Mouse (Mus musculus) cerebellum, adult 9-11 months (tissue): ENCODE results near the gene Slc12a5.

Experiments
- DNase-seq: peaks from one replicate; pipeline ENCODE4 v3.0.0; 2022

The Slc12a5 gene

DNA sequence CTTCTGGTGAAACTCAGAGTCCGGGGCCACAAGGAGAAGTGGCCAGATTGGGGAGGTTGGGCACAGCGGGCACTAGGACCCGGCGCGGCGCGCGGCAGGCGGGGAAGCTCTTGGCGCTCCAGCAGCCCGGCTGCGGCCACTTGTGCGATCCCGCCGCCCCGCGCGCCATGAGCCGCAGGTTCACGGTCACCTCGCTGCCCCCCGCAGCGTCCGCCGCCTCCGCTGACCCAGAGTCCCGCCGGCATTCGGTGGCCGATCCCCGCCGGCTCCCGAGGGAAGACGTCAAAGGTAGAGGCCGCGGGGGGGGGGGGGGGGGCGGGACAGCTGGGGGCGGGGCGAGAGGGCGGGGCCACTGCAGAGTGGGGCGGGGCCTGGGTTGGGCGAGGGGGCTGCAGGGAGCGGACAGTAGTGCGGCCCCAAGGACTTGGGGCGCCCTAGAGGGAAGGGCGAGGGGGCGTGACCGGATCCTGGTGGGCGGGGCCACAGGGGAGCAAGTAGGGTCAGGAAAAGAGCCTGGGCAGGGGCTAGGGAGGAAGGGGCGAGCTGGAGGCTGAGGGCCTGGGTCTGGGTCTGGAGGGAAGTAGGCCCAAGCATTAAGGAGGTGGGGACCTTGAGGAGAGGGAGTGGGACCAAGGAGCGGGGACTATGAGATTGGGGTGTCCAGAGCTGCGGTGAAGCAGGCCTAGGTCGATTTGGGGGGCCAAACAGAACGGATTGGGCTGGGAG lies at the start of gene Slc12a5:
Gene Slc12a5 (plus strand): TSS at position 87 of the 726 bp plus-strand sequence.
- peak; percentile 83 for DNase-seq

DNA sequence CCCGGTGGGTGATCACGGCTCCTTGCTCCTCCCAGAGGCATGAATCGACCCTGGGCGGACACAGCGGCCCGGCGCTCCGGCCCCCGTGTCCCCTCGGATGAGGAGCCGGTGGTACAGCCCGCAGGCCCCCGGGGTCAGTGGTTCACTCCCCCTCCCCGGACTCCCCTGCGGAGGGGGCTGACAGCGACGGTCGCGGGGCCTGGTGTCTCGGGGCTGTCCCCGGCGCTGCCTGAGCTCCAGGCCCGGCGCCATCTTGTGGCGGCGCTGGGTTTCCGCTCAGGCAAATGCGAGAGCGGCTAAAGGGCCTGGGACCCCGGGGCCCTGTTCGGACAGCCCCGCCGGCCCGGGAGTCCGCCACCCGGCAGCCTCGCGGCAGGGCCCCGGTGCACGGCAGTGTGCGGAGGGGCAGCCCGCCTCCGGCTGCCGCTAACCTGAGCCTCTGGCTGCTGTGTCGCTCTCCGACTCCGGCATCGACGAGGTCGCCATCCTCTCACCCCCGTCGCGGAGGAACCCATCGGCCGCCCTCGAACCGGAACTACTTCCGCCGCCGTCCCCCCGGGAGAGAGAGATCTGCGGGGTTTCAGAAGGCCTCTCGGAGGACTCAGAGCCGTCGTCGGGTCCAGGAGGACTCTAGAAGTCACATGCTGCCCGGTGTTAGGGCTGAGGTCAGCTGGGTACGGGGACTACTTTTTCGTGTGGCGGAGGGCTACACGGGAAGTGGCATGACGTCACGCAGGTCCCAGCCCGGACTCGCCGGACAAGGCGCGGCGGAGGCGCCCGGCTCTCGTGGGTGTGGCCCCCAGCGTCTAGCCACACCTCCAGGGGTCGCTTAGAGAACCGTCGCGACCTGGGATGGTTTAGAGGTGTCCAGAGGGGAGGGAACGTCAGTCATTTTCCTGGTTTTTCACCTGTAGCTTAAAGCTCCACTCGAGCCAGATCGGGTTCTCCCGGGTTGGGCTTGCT lies 49.2 kb upstream of the Slc12a5 start, which contains the start of gene Zfp335:
Gene Zfp335 (minus strand): TSS at position 672 of the 963 bp plus-strand sequence.
- DNase-seq: peak; percentile 95

DNA sequence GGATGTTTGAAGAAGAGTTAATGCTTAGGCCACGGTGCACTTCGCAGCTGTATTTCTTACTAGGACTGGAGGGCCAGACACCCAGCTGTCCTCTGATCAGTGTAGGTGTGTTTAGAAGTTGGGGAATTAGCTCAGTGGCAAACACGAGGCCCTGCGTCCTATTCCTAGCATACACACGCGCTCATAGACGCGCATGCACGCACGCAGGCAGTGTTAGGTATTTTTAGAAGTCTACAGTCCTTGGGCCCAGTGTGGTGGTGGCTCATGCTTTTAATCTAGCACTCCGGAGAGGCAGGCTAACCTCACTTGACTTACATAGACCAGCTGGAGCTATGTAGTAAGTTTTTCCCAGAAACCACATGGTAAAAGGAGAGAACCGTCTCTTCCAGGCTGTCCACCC lies 48.5 kb upstream of the Slc12a5 start:
- DNase-seq: no peak

DNA sequence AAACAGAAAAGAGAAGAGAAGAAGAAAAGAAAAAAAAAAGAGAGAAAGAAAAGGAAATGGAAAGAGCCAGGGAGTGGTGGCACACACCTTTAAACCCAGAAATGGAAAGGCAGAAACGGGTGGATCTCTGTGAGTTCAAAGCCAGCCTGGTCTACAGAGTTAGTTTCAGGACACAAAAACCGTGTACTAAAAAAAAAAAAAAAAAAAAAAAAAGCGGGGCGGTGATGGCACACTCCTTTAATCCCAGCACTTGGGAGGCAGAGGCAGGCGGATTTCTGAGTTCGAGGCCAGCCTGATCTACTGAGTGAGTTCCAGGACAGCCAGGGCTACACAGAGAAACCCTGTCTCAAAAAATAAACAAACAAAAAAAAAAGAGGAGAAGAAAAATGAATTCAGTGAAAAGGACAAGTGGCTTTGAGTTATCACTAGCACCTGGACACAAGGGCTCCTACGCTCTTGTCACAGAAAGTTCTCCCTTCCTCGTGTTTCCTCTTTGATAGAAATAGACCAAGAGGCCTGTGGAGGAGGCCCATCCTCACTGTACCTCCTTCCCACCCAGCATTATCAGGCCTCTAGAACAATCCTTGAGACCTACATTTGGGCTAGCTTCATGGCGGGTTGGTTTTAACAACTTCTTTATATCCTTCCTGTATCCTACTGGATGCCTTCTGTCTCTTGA lies 47.7 kb upstream of the Slc12a5 start:
- peak; percentile 16 for DNase-seq

DNA sequence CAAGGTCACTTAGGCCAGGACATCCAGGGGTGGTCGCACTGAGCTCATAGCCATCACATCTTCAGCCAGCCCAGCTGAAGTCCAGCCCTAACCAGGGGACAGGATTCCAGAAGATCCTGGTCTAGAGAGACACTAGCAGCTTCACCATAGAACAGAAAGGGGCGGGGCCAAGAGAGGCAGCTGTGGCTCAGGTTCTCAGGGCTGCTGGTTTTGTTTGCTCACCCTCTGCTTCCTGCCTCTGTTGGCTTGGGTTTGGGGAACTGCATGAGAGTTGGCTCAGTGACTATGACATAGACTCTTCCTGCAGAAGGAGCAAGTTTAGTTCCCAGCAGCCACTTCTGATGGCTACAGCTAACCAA lies 47.2 kb upstream of the Slc12a5 start:
- DNase-seq: peak; percentile 59

DNA sequence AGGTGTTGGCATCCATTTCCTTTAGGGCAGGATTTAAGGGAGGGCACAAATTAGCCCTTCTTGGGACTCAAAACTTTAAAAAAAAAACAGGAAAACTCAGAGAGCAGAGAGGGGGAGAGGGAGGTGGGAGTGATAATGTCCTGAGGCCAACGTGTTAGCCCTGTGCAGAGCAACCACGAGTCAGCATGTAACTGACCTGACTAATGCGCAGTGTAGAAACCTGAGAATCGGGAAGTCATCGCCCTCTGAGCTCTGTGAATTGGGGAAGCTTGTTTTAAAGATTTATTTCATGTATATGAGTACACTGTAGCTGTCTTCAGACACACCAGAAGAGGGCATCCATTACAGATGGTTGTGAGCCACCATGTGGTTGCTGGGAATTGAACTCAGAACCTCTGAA lies 43.8 kb upstream of the Slc12a5 start:
- no peak for DNase-seq

DNA sequence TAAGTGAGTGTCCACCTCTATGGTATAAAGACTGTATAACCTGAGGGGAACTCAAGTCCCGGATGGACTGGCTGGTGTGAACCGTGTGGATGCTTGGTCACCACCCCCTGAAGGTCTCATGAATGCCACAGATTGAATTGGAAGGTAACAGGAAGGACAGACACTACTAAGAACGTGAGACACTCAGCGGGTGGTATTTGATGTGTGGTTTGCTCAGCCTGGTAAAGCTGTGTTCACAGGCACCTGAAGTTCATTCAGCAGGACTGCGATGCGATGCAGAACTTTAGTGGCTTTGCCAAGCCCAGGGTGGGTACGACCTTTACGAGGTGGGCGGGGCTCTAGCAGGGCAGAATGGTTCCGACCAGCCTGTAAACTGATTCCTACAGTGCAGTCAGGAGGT lies 43.2 kb upstream of the Slc12a5 start:
- no peak for DNase-seq

DNA sequence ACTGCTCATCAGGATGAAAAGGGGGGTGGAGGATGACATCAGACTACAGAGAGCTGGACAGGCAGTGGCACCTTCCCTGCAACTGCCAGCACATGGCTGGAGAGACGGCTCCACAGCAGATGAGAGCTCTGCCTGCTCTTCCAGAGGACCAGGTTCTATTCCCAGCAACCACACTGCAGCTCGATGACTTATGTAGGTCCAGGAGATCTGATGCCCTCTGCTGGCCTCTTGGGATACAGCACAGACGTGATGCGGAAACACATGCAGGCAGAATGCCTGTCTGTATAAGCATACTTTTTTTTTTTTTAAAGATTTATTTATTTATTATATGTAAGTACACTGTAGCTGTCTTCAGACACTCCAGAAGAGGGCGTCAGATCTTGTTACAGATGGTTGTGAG lies 42.3 kb upstream of the Slc12a5 start:
- peak; percentile 40 for DNase-seq

DNA sequence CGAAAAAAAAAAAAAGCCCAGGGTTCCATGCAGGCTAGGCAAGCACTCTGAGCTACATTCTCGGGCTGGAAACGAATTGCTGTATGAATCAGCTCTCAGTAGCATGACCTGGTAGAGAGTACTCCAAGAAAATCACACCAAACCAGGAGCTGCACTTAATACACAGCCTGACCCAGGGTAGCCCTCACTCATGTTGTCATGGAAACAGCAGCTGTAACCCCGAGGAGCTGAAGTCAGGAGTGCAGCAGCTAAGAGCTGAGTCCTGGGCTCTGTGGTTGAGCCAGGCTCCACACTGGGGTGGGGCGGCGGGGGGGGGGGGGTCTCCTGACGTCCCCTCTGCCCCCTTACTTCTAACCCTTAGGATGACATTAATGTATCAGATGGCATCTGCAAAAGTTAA lies 38.6 kb upstream of the Slc12a5 start:
- DNase-seq: no peak

DNA sequence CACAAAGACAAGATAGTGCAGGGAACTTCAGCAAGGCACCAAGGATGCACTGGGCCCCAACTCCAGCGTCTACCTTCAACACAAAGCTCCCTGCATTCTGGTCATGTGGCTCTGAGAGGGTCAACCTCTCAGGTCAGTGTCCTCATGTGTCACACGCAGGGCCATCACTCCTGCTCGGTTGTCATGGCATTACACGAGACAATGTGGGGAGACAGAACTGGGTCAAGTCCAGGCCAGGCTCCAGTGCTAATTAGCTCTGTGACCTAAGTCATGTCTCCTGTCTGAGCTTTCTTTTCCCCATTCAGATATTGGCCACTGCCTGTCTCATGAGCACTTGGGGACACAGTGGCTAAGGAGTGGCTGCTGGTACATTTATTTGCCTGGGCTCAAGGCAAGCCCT lies 37.3 kb upstream of the Slc12a5 start:
- no peak for DNase-seq

DNA sequence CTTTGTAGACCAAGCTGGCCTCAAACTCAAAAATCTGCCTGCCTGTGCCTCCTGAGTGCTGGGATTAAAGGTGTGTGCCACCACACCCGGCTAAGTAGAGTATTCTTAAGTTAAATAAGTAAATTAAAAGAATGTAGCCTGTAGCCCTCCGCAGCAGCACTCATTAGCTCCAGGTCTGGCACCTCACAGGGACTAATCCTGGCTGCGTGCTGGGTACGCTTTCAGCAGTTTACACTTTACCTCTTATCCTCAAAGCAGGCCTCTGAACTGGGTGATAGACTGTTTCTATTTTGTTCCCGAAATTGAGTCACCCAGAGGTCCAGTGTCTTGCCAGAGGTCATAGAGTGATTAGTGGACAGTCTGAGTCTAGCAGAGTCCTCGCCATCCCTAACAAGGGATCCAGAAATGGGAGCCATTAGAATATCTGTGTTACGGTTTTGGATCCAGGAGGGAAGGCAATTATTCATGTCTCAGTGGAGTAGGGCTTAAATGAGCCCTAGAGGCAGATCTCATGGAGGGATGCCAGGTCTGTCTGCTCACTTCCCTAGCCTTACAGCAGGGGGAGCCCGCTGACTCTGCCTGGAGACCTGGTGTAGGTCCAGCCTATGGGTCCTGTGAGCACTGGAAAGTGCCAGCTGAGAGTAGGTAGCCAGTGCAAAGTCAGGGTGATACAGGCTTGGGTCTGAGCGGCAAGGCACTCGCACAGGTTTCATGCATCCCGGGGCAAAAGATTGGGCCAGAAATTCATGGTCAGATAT lies 36.3 kb upstream of the Slc12a5 start:
- DNase-seq: peak; percentile 91

DNA sequence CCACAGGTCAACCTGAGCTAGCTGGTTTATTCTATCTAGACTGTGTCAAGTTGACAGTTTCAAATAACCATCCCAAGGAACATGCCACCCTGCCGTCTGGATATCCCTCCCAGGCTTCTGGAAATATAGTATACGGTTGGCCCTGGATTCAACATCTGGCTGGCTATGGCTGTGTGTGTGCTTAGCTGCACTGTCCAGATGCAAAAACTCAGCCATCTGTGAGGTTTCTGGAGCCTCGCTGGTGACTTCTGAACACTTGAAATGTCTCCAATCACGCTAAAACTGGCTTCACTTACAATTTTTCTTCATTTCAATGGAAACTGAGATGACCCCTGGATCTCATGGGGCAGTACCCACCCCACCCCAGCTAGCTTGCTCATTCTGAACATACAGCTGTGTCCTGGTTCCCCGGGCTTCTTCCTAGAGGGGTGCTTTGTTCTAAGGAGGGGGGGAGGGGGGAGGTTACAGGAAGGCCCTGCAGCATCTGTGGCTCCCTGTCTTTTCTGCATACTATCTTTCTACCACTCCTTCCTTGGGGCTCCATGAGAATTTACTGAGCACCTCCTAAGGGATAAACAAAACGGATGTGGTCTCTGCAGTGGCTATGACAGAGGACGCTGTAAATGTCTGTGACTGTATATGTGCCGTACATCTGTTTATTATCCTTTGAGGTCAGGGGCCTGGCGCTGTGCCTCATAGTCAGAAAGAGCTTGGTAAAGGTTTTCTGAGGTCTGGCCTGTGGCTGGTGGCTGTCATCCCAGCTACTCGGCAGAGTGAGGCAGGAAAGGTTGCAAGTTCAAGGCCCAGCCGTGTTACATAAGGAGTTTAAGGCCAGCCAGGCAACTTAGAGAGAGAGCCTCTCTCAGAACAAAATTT lies 29.7 kb upstream of the Slc12a5 start:
- DNase-seq: no peak

DNA sequence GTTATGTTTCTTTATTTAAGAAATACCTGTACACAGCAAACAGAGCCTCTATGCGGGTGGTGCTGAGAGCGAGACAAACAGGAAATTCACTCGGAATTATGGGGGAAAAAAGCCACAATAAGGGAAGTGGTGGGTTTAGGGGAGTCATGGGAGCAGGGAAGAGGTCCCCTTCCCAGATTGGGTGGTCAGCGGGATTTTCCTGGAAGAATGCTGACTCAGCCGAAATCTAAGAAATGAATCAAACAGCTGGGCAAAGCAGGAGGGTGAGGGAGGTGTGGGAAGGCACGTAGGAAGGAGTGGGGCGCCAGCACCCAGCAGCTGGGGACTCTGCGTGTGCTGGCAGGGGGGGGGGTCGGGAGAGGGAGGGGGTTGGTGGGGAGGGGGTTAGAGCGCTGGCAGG lies 27.1 kb upstream of the Slc12a5 start:
- DNase-seq: no peak

DNA sequence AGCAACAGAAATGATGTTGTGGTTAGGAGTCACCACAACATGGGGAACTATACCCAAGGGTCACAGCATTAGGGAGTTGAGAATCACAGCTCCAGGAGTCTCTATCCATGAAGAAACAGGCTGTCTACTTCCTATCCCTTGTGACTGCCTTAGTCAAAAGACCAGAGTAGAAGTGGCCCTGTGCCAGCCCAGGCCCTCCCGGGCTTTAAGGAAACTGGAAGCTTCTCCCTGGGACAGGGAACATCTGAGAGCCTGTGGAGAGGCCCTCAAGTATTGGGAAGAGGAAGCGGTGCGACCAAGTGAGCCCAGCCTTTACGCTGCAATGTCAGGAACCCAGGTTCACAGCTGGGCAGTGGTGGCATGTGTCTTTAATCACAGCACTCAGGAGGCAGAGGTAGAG lies 24.6 kb upstream of the Slc12a5 start:
- DNase-seq: peak; percentile 24

DNA sequence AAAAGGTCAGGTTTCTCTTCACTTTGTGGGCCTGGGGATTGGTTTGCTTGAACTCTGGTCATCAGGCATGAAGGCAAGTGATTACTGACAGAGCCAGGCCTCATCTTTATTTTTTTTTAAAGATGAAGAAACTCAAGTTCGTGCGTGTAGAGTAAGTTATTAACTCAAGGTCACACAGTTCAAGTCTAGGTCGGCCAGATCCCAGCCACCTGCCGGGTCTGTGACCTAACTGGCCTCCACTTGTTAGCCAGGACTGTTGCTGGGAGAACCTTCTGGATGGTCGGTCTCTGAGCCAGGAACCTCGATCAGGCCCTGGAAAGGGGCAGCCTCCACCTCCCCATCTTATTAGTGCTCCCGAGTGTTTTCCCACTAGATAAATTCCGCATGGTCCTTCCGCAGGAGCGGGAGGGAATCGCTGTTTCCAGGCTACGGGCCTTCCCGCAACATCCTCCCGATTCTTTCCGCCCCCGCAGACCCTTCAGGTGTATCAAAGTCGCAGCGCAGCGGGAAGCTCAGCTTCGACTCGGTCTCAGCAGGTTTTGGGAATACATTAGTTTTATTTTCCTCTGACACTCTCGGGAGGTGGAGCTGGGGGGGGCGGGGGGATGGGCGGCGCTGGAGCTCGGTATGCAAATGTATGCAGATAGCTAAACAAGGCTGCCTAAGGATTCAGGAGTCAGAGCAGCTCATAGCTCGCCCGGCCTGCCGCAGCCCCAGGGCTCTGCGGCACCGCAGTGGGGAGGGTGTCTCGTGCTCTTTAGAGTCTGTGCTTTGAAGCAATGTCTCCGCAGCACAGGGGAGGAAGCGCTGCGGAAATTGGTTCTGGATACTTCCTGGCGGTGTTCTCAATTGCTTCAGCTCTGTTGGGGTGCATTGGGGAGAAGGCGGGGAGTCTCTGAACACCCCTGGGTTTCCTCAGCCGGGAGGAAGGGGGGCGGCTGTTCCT lies 22.2 kb upstream of the Slc12a5 start:
- DNase-seq: peak; percentile 85

DNA sequence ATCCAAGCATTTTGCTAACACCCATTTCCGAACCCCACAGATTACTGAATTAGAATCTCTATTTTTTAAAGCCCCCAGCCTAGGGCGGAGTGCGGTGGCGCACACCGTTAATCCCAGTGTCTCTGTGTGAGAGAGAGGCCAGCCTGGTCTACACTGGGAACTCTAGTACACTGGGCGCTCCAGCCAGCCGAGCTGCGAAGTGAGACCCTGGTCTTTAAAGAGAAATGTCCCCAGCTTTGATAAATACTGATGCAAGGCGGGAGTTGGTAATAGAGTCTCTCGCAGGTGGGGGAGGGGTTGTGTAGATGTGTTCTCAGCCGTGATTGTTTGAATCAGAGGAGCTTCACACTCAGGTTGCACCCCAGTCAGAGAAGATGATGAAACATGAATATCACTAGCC lies 21.5 kb upstream of the Slc12a5 start:
- DNase-seq: peak; percentile 58

DNA sequence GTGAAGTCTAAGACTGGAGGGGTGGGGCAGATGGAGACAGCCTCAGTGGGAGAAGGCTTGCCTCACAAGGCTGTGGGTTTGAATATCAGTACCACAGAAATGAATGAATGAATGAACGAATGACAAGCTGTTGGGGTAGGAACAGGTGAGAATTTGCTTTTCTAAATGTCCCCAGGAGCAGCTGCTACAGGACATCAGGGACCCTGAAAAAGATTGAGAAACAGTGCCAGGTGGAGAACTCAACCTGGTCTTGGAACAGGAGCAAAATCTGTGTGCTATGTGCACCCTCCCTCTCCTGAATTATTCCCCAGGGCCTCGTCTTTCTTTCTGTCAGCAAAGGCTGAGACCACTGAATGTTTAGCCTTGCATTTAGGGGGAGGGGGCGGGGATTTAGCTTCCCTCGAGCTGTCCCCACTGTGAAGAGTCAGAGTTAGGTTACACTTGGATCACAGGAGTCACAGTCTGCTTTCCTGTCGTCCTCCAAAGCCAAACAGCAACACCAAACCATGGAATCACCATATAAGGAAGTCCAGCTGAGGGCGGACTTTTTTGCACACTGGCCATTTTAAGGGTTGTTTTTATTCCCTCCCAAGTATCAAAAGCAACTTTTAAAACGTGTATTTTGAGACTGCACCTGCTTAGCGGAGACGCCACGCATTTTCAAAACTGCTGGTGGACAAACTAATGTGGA lies 20.3 kb upstream of the Slc12a5 start, which contains the start of gene Mmp9:
Gene Mmp9 (plus strand): TSS at position 641 of the 691 bp plus-strand sequence.
- DNase-seq: peak; percentile 23

DNA sequence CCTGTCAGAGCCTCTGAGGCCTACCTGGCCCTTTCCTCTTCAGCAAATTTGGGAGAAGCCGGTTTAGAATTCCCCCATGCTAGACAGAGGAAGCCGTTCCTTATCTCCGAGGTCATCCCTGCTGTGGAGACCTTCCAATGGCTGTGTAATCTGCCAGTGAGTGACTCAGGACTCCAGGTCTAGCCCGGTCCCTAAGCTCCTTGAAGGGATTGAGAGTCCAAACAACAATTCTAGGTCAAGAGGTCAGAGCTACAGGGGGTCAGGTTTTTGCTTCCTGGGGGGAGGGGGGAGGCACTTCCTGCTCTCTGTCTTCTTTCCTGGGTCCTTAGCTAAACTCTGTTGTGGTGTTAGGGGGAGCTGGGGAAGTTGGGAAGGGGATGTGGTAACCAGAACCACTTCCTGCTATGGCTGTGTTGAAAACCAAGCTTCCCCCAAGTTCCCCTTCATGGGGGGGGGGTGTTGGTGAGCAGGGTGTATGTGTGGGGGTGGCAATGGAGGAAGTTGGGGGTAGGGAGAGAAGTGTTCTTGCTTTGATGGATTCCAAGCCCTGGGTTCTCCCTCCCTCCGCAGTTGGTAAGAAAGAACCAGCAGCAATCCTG lies 17.8 kb upstream of the Slc12a5 start:
- DNase-seq: no peak

DNA sequence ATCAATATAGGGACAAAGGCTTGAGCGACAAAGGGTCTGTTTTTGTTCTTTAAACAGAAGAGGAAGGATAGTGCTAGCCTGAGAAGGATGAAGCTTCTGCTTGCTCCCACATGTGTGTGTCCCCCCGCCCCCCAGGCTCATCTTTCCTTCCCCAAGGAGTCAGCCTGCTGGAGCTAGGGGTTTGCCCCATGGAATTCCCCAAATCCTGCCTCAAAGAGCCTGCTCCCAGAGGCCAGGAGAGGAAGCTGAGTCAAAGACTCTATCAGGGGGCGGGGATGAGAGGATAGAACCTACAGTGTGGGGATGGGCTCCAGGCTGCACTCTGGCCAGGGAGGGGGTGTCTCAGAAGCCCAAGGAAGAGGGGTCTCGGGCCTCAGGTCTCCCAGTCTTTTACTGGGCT lies 13.1 kb upstream of the Slc12a5 start:
- DNase-seq: no peak
